ENCODE assay signal across 8 mouse cellular contexts in genomic region chr7:132153725-132154147, GRCm38 (mm10). TPM values are rescaled to one million over a fixed set of nuclear protein-coding genes. Genes with fewer than 3 reads are reported as not detected.
A peak's percentile ranks its signal among the peaks of the same experiment; 100 is the strongest.
DNase-seq lines count a peak whose midpoint lies in the region; ATAC-seq lines count a peak whose summit lies in the region.

No protein-coding gene starts in this region.

- intact Hi-C loops in gastrocnemius, postnatal 14 days (cut with DNase I; ENCODE audit: low total_unique reads), result loop anchor here (10.0 kb wide), 1 partner anchor 61 kb away; no protein-coding TSS in a partner anchor

- H3K9me3 ChIP-seq in kidney, embryonic 16.5 days (ENCODE audit: low read length), result no peaks in the 10 kb centered on the region
- H3K9me3 ChIP-seq in hindbrain, embryonic 14.5 days (ENCODE audit: control insufficient read depth, low read length), result no peaks in the 10 kb centered on the region
- H3K9me3 ChIP-seq in midbrain, embryonic 15.5 days, result no peaks in the 10 kb centered on the region

- H3K36me3 ChIP-seq in kidney, embryonic 16.5 days (ENCODE audit: insufficient read depth, low read length), result no peaks in the 10 kb centered on the region
- H3K36me3 ChIP-seq in hindbrain, embryonic 14.5 days (replicated peaks; ENCODE audit: control insufficient read depth, insufficient read depth), result no peaks in the 10 kb centered on the region
- no peaks in the 10 kb centered on the region for H3K36me3 ChIP-seq in midbrain, embryonic 15.5 days (replicated peaks)

- H3K4me3 ChIP-seq in kidney, embryonic 16.5 days (ENCODE audit: low read length), result no peak overlapping the region
- no peak overlapping the region for H3K4me3 ChIP-seq in hindbrain, embryonic 14.5 days (replicated peaks; ENCODE audit: low read length)
- no peak overlapping the region for H3K4me3 ChIP-seq in midbrain, embryonic 15.5 days

- peak overlapping the region; percentile 73; the same call in 1 of the 2 replicates for H3K4me2 ChIP-seq in kidney, embryonic 16.5 days (replicated peaks; ENCODE audit: low read depth, low read length)
- peak overlapping the region; percentile 58; the same call in 1 of the 2 replicates for H3K4me2 ChIP-seq in hindbrain, embryonic 14.5 days (replicated peaks)
- peak overlapping the region; percentile 61 for H3K4me2 ChIP-seq in midbrain, embryonic 15.5 days

- 49% methylated on average over 6 of the region's 6 CpGs for WGBS in kidney, embryonic 16.5 days
- 16% methylated on average over 6 of the region's 6 CpGs for WGBS in hindbrain, embryonic 14.5 days
- 22% methylated on average over 6 of the region's 6 CpGs for whole genome bisulfite sequencing in midbrain, embryonic 15.5 days

- ATAC-seq in kidney, embryonic 16.5 days (ENCODE audit: low FRiP score, low TSS enrichment), result no peak
- peak; percentile 78; the same call in 1 of the 2 replicates for ATAC-seq in hindbrain, embryonic 14.5 days (ENCODE audit: low FRiP score)
- 0 out of 2 replicates have a peak, but pooled peaks have one; percentile 27 for ATAC-seq in midbrain, embryonic 15.5 days (replicated peaks)

- peaks cover 27% of the 10 kb centered on the region for H3K27me3 ChIP-seq in kidney, embryonic 16.5 days (ENCODE audit: insufficient read depth, low read length)
- H3K27me3 ChIP-seq in hindbrain, embryonic 14.5 days (ENCODE audit: control insufficient read depth, insufficient read depth, low read length), result peaks cover 23% of the 10 kb centered on the region
- H3K27me3 ChIP-seq in midbrain, embryonic 15.5 days (replicated peaks), result peaks cover 13% of the 10 kb centered on the region; the same call in 1 of the 2 replicates

- no peak overlapping the region for H3K9ac ChIP-seq in kidney, embryonic 16.5 days (replicated peaks; ENCODE audit: low read length)
- no peak overlapping the region for H3K9ac ChIP-seq in hindbrain, embryonic 14.5 days
- no peak overlapping the region for H3K9ac ChIP-seq in midbrain, embryonic 15.5 days

- H3K4me1 ChIP-seq in kidney, embryonic 16.5 days (ENCODE audit: insufficient read depth, low read length), result peaks cover 5% of the 10 kb centered on the region; the same call in 1 of the 2 replicates
- peaks cover 25% of the 10 kb centered on the region for H3K4me1 ChIP-seq in hindbrain, embryonic 14.5 days (replicated peaks; ENCODE audit: control insufficient read depth, insufficient read depth, low read length)
- peaks cover 35% of the 10 kb centered on the region for H3K4me1 ChIP-seq in midbrain, embryonic 15.5 days

- no peak for DNase-seq in kidney, postnatal 4 days
- peak; percentile 8 for DNase-seq in cerebellum, adult 9-11 months
- DNase-seq in hindbrain, embryonic 14.5 days (ENCODE audit: low spot score), result peak; percentile 46
- DNase-seq in B cell, adult 2 months, result no peak
- no peak for DNase-seq in gastrocnemius, postnatal 14 days
- DNase-seq in spleen, adult 18-20 months, result no peak

- H3K27ac ChIP-seq in kidney, embryonic 16.5 days (ENCODE audit: low read length), result no peak overlapping the region
- H3K27ac ChIP-seq in hindbrain, embryonic 14.5 days, result no peak overlapping the region
- no peak overlapping the region for H3K27ac ChIP-seq in midbrain, embryonic 15.5 days

RNA-seq across cellular contexts. Expression of gene Cpxm2, which starts 0.8 kb away (rescaled TPM):
- 2.9 and 3.9 TPM in 2 replicates for polyA plus RNA-seq in kidney, embryonic 16.5 days (2015; fragmentation: Nextera tagmentation; extraction: Ambion mirVana)
- polyA plus RNA-seq in hindbrain, embryonic 14.5 days (2014; fragmentation: Nextera tagmentation; extraction: Ambion mirVana), result 1.6 and 2.1 TPM in 2 replicates
- 1.0 and 1.1 TPM in 2 replicates for polyA plus RNA-seq in midbrain, embryonic 15.5 days (2015; fragmentation: Nextera tagmentation; extraction: Ambion mirVana)
- 10 to 100 TPM; 12.7 to 13.3 TPM for total RNA-seq in gastrocnemius, postnatal 14 days (2021)

Comparison
In these comparisons a context has a peak if more than half of its experiments do, and no peak if none do; other contexts are left out.
1. DNase-seq: peak in cerebellum, adult 9-11 months (single experiment) and hindbrain, embryonic 14.5 days (single experiment); none in kidney, postnatal 4 days (0 of 2), B cell, adult 2 months (0 of 2), gastrocnemius, postnatal 14 days (single experiment) and spleen, adult 18-20 months (0 of 2).
2. Peak in every context shown above with its lines, with median percentiles within 50 percentile points of each other: H3K4me2 ChIP-seq.